Mouse (Mus musculus) c-Kit-positive CD71-positive TER-119-negative erythroid progenitor cells, embryonic 14.5 days (primary cell): ENCODE results near the gene Tmem120b.

Source experiments
- DNase-seq: peaks from one replicate; pipeline ENCODE4 v3.0.0-alpha.2; 2013; ENCODE audit warnings: low read depth

Gene Tmem120b

GRCm38 (mm10) chr5:123090560-123091306, 22.5 kb downstream of the Tmem120b start:
- DNase-seq, result no peak

DNA sequence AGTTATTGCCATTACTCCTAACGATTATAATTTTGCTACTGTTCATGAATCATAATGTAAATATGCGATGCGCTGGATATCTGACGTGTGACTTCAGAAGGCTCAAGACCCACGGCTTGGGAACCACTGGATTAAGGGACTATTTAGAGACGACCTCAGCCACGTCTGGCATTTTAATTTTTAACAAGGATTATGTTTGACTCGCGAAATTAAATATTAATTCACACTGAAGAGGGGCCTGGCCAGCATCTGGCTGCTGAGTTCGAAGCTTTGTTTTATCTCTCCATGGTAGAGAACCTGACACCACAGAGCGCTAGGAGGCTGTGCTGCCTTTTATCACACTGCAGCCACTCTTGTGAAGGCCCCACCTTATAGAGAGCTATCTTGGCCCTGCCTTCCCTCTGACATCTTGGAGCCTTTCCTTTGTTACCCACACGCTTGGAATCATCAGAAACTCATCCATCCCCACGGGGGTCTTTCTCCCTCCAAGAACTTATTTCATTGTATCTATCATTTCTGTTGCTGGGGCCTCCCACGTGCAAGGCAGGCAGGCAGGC, 24.9 kb downstream of the Tmem120b start:
- DNase-seq, result peak; percentile 82

DNA sequence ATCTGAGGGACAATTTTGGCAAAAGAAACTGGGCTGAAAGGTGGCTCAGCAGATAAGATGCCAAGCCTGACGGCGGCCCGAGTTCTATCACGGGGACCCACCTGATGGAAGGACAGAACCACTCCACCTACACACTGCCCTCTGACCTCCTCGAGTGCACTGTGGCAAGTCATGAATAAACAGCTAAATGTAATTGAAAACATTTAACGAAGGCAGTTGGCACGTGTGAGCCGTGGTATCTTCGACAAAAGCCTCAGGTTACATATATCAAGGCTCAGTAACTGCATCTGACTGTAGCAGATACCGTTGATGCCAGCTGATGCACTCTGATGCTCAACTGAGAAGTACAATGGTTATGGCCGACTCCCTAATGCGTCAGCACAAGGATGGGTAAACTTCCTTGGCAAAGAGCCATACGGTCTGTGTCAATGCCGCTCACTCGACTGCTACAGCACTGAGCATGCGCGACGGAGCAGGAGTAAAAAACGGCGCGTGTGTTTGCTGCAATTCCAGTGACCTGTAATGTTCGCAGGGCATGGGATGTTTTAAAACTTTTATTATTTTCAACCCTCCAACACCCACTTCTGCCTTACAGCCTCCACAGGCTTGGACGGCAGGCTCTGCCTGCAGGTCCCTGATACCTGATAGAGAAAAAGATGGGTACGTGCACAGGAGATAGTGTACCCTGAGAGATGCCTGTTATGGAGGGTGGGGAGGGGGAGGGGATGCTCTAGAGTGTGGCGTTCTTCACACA, 26.2 kb downstream of the Tmem120b start:
- DNase-seq, result peak; percentile 84

GRCm38 (mm10) chr5:123096299-123096698, 28.1 kb downstream of the Tmem120b start:
- DNase-seq, result no peak

DNA sequence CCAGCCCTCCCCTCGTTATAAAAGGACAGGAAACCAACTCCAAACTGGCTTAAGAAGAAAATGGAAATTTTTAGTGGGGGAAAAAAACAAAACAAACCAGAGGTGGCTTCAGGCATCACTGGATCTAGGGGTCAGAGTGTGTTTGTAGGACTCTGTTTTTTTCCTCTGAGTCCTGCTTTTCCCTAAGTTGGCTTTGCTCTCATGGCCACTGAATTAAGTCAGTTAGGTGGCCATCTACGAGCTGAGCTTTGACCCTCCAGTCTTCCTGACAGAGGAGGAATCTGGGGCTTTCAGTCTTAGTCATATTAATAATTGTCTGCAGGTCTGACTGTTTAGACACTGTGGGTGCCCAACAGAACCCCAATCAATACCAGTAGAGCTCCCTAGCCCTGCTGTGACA, 30.3 kb downstream of the Tmem120b start:
- no peak for DNase-seq

DNA sequence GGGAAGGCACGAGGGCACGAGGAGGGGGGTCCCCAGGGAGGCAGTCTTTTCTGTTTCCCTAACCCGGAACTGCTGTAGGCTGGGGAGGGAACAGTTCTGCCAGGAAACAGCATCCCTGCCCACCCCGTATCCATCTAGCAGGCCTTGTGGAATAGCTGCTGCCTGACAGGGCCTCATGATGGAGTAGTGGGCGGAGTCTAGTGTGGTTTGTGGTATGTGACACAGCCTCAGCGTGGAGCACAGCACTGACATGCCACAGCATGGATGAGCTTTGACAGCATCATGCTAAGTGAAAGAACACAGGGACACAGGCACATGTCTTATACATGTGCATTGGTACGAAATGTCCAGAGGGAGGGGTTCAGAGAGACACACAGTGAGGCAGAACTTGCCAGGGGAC, 34.2 kb downstream of the Tmem120b start:
- DNase-seq, result no peak

DNA sequence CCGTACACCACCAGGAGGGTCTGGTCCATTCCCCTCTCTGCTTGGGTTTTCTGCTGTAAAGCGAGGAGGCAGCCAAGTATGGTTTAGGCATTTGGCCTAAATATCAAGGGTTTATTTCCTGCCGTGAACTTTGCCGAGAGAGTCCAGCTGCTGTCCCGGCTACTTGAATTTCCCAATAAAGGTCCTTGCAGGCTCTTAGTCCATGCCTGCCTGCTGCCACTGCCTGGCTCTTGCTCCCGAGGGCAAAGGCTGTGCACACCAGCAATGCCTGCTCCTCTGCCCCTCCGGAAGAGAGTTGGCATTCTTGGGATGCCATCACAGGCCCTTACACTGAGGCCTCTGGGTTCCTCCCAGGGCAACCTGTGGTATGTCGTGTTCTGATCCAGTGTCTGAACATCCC, 35.3 kb downstream of the Tmem120b start:
- no peak for DNase-seq

- no peak for DNase-seq
Observed at GRCm38 (mm10) chr5:123104769-123105168, 36.6 kb downstream of the Tmem120b start.

DNA sequence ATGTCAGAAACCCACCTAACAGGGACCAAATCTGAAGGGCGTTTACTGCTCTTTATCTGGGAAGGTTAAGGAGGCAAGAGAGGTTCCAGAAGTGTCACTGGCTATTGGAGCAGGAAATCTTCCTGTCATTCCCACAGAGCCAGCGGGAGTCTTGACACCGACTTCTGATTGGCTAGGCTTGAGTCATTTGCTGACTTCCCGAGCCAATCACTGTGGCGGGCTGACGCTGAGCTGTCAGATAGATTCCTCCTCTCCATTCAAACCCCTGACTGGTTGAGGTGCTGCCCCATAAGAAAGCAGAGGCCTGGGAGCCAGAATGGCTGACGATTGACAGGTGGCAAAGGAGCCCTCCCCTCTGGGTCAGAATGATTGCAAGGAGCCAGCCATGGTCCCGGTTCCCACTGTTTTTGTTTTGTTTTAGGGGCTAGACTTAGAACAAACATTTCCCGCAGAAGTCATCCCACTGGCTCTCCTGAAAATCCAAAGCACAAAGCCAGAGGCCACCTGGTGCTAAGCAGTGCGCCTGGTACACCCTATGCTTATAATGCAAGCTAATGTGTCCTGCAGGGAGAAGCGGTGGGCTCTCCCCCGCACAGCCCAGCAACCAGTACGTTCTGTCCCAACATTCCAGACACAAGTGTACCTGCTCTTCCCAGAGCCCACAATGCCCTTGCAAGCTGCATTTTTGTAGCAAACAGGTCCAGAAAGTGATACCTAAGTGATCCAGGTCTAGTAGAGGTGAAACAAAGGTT, 41.4 kb downstream of the Tmem120b start:
- DNase-seq, result no peak

- DNase-seq, result no peak
Observed at GRCm38 (mm10) chr5:123110296-123110721, 42.1 kb downstream of the Tmem120b start.

- no peak for DNase-seq
Observed at GRCm38 (mm10) chr5:123114109-123114508, 45.9 kb downstream of the Tmem120b start.

- DNase-seq, result no peak
Observed at GRCm38 (mm10) chr5:123114924-123115323, 46.7 kb downstream of the Tmem120b start.

GRCm38 (mm10) chr5:123116080-123116479, 47.9 kb downstream of the Tmem120b start:
- no peak for DNase-seq

DNA sequence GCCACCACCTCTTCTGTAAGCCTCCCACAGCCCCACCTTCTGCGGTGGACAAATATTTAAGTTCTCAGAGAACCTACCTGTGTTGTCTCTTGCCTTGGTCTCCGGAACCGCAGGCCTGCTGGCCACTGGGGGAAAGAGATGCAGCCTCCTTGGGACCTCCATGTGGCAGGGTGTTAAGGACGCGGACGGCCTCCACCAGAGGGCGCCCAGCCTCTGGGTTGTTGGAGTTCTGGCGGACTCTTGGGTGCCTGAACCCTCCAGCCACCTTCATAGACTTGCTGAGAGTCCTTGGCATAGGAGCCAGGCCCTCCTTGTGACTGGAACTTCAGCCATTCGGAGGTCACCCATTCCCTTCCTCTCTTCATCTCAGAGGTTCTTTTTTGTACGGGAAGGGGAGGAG, 49.0 kb downstream of the Tmem120b start:
- DNase-seq, result peak; percentile 63

DNA sequence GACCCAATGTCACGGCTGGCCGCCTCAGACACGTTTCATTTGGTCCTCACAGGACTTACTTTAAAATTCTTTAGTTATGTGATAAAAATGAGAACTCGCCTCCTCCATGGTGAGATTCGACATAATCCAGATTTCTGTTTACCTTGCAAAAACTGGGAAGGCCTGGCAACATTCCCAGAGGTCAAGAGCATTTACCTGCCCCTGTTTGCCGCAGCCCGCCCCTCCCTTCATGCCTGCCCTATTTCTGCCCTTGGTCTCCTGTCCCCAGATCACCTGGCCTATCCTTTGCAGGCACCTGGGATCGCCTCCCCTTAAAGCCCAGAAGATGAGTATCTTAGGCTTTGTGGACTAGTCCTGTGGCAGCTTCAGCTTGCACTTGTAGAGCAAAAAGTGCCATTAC, 49.6 kb downstream of the Tmem120b start:
- DNase-seq, result no peak

GRCm38 (mm10) chr5:123118826-123119225, 50.6 kb downstream of the Tmem120b start:
- DNase-seq, result no peak

DNA sequence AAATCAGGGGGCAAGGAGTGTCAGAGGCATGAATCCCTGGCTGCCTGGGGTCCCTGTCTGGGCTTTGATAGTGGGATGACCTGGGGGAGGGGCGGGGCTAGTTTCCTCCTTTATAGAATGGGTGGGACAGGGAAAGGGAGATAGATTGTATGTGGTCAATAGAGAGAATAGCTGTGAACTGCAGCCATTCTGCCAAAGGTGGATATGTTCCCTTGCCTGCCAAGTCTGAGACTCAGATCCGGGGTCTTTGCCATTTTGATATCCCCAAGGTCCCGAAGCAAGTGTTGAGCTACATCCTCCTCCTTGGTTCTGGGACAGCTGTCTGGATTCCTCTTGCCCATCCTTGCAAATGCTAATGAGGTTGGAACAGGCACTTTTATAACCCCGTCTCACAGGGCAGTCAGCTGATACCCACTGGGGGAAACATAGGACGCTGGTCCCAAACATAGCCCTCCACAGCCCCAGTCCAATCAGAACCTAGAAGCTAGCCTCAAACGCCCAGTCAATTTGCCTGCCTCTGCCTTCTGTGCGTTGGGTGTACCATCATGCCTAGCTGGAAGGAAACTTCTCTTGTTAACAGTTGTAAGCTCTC, 52.5 kb downstream of the Tmem120b start:
- DNase-seq, result no peak

- DNase-seq, result no peak
Observed at GRCm38 (mm10) chr5:123122181-123122580, 54.0 kb downstream of the Tmem120b start.

DNA sequence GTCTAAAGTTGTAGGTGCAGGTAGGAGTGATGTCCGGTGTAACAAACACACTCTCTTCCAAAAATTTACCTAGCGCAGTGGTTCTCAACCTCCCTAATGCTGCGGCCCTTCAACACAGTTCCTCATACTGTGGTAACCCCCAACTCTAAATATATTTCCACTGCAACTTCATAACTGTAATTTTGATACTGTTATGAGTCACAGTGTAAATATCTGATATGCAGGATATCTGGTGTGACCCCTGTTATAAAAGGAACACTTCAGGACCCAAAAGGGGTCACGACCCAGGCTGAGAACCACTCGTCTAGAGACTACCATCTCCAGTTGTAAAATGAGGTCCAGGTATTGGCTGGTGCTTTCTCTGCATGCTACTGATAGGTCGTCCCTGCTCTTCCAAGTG, 56.9 kb downstream of the Tmem120b start:
- no peak for DNase-seq

DNA sequence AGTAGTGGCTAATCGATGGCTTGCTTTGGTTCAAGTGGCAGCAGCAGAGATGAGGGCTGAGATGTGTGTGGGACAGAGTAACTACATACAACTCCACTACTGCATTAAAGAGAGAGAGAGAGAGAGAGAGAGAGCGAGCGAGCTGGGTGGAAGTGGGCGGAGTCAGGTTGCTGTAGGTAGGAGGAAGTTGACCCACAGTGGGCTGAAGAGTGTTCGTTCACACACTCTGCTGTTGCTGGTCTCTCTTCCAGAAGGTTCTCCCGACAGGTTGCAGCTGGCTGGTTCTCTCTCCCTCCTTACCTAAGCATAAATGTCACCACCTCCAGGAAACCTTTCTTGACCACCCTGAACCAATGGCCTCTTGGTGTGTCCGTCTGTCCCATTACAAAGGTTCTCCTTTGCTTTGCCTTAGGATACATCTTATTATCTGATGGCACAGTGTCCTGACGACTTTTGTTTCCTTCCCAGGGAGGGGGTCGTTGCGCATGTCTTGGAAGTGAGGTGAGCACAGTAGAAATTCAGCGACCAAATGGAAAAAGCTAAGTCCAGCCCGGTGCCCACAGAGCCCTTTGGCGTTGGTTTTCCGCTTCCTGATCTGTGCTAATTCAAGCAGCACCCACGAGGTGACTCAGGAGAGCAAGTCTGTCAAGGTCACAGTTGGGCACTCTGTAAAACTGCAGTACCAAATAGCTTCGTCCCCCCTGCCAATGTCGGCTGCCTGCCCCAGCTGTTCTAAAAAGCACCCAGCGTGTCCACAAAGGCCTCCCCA, 57.6 kb downstream of the Tmem120b start:
- no peak for DNase-seq

GRCm38 (mm10) chr5:123127031-123127430, 58.8 kb downstream of the Tmem120b start:
- no peak for DNase-seq
